Mouse (Mus musculus) midbrain, embryonic 15.5 days (tissue): ENCODE data around the gene Dlx5. TPM values are rescaled to one million over a fixed set of nuclear protein-coding genes. Genes with fewer than 3 reads are reported as not detected.

Experiments
- ATAC-seq: fragments of 200-750 bp; cut with Nextera tagmentation; replicated peaks from 2 replicates; pipeline ENCODE4 v1.8.0; 2017; ENCODE audit warnings: moderate TSS enrichment
- H3K27ac ChIP-seq: fragments of 300-500 bp; sonication (generic); 2 replicates; pipeline ENCODE4 v1.5.1; 2015; ENCODE audit warnings: mild to moderate bottlenecking, inconsistent platforms
- H3K27me3 ChIP-seq: fragments of 300-500 bp; sonication (generic); replicated peaks from 2 replicates; pipeline ENCODE4 v1.6.1; 2015; ENCODE audit warnings: inconsistent platforms
- H3K36me3 ChIP-seq: fragments of 300-500 bp; sonication (generic); replicated peaks from 2 replicates; pipeline ENCODE4 v1.6.1; 2015; ENCODE audit warnings: inconsistent platforms
- H3K4me1 ChIP-seq: fragments of 300-500 bp; sonication (generic); 2 replicates; pipeline ENCODE4 v1.6.1; 2015; ENCODE audit warnings: inconsistent platforms
- H3K4me2 ChIP-seq: fragments of 300-500 bp; sonication (generic); 2 replicates; pipeline ENCODE4 v1.6.1; 2015; ENCODE audit warnings: inconsistent platforms, mild to moderate bottlenecking, moderate library complexity
- H3K4me3 ChIP-seq: fragments of 300-500 bp; sonication (generic); 2 replicates; pipeline ENCODE4 v1.5.1; 2015; ENCODE audit warnings: mild to moderate bottlenecking, inconsistent platforms
- H3K9ac ChIP-seq: fragments of 300-500 bp; sonication (generic); 2 replicates; pipeline ENCODE4 v1.6.1; 2015; ENCODE audit warnings: mild to moderate bottlenecking, inconsistent platforms
- H3K9me3 ChIP-seq: fragments of 300-500 bp; sonication (generic); 2 replicates; pipeline ENCODE4 v1.6.1; 2016; ENCODE audit warnings: inconsistent platforms
- WGBS: fragments of 180-500 bp; shearing (Covaris S2); methylation state at CpG from one replicate; pipeline ENCODE4 v1.1.7; 2015; ENCODE audit warnings: mixed read lengths; 5-methylcytosine and 5-hydroxymethylcytosine counted together
- polyA plus RNA-seq: library from polyadenylated mRNA; unstranded; fragments of >200 nt; fragmentation: Nextera tagmentation; extraction: Ambion mirVana; gene quantifications from 2 replicates; pipeline ENCODE4 v1.2.1, GENCODE M21; 2015

Gene Dlx5
- polyA plus RNA-seq, 1 experiment from 2014 or later, result 19.0 TPM

DNA sequence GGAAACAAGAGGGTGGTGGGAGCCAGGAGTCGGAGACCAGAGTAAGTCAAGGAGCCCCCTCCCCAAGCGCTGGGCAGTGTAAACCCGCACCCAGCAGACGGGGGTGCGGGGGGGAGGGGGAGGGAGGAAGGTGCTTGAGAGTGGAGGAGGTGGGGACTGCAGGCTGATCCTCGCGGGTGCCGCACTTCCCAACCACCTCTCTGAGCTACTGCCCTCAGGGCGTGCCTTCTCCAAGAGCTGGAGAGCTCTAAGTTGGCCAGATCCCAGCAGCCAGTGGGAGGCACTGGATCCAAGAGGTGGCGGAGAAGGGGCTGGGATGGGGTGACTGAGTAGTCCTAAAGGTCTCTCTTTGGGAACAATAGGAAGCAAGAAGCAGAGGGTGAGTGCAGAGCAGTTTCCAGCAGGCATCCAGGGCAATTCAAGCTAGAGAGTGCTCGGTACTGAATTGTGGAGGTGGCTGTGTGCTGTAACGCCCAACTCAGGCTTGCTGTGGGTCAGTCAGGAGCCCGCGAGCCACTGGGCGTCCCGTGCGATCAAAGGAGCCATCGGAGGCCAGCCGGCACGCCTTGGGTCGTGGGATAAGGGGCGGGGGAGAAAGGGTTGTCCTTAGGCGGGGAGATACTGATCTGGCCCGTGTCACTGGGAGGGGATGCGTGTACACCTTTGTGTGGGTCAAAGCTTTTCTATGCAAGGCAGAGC, 7.7 kb downstream of the Dlx5 start:
- H3K4me1 ChIP-seq, result no peaks in the 10 kb centered on the region
- H3K4me2 ChIP-seq, result peak overlapping the region; percentile 24
- 0% methylated on average over 23 of the region's 25 CpGs for WGBS
- H3K36me3 ChIP-seq, result no peaks in the 10 kb centered on the region
- no peak overlapping the region for H3K9ac ChIP-seq
- 0 out of 2 replicates have a peak overlapping the region, but pooled peaks have one; percentile 5 for H3K4me3 ChIP-seq
- peak; percentile 14 for ATAC-seq
- no peaks in the 10 kb centered on the region for H3K9me3 ChIP-seq
- H3K27me3 ChIP-seq, result peaks cover 93% of the 10 kb centered on the region
- H3K27ac ChIP-seq, result peak overlapping the region; percentile 59; the same call in 1 of the 2 replicates

DNA sequence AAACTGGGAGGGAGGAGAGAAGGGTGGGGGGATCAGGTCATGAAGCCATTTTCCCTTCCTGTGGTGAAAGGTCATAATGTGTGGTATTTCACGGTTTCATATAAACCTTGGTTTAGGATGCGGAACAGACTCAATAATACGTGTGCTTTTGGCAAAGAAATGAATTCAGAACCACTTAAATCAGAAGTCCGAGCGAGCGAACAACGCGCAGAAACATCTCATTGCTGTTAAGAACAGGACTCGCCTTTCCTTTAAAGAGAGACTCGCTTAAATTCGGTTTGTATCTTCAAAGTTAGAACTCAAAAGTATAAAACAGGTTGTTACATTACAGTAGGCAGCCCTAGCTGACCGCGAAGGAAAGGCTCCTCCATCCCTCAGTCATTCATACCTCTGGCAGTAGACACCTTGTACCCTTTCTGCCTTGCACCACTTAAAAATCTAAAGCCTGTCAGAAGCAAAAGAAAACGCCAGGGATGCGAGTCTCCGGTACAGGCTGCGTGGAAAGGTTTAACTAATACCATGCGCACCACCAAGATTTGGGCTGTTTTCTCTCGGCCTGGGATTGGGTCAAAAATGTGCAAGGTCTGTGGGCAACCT, 8.3 kb downstream of the Dlx5 start:
- Histone ChIP-seq H3K27ac (no peak overlapping the region; the same call in 1 of the 2 replicates), H3K4me3 (no peak overlapping the region), H3K4me1 (no peaks in the 10 kb centered on the region), H3K36me3 (no peaks in the 10 kb centered on the region), H3K4me2 (peak overlapping the region; percentile 24; the same call in 1 of the 2 replicates), H3K27me3 (peaks cover 93% of the 10 kb centered on the region), H3K9ac (no peak overlapping the region), H3K9me3 (no peaks in the 10 kb centered on the region)
- under 1% methylated on average over 19 of the region's 19 CpGs for WGBS
- ATAC-seq, result no peak

DNA sequence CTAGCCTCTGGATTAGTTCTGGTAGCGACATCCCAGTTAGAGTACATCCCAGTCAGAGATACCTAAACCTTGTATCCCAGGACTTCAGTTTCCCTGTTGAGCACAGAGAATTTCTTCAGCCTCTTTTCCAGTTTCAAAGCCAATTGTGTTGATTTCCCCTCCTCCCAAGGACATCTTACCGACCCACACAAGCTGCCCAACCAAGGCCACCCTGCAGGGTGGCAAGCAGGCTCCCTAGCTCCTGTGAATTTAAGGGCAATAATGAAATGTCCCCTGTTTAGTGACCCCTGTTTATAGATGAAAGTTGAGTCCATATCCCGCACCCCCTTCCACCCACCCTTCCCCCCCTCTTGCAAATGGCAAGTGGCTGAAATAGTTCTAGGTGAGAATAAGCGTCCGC, 9.0 kb downstream of the Dlx5 start:
- H3K36me3 ChIP-seq, result no peaks in the 10 kb centered on the region
- no peak overlapping the region for H3K4me2 ChIP-seq
- no peak for ATAC-seq
- H3K9me3 ChIP-seq, result no peaks in the 10 kb centered on the region
- no peak overlapping the region for H3K4me3 ChIP-seq
- 2% methylated on average over 5 of the region's 5 CpGs for WGBS
- no peaks in the 10 kb centered on the region for H3K4me1 ChIP-seq
- no peak overlapping the region for H3K9ac ChIP-seq
- H3K27me3 ChIP-seq, result peaks cover 92% of the 10 kb centered on the region
- no peak overlapping the region for H3K27ac ChIP-seq

DNA sequence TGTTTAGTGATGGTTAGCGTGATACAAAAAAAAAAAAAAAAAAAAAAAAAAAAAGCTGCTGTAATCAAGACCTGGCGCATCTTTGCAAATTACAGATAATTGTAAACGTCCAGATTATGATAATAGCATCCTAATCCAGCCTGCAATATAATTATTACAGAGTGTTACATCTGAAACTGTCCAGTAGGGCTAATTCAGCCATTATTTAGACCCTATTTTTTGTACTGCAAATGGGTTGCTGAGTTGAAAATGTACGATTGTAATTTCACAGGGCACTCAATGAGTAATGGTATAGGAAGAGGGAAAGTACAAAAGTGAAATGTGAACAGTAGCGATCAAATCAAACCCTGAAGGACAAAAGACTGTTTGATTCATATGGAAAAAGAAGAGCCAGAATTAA, 10.2 kb downstream of the Dlx5 start:
- no peaks in the 10 kb centered on the region for H3K9me3 ChIP-seq
- H3K4me1 ChIP-seq, result no peaks in the 10 kb centered on the region
- H3K27me3 ChIP-seq, result peaks cover 85% of the 10 kb centered on the region
- no peaks in the 10 kb centered on the region for H3K36me3 ChIP-seq
- H3K27ac ChIP-seq, result no peak overlapping the region
- no peak overlapping the region for H3K4me2 ChIP-seq
- ATAC-seq, result no peak
- no peak overlapping the region for H3K9ac ChIP-seq
- WGBS, result 4% methylated on average over 5 of the region's 5 CpGs
- H3K4me3 ChIP-seq, result no peak overlapping the region

DNA sequence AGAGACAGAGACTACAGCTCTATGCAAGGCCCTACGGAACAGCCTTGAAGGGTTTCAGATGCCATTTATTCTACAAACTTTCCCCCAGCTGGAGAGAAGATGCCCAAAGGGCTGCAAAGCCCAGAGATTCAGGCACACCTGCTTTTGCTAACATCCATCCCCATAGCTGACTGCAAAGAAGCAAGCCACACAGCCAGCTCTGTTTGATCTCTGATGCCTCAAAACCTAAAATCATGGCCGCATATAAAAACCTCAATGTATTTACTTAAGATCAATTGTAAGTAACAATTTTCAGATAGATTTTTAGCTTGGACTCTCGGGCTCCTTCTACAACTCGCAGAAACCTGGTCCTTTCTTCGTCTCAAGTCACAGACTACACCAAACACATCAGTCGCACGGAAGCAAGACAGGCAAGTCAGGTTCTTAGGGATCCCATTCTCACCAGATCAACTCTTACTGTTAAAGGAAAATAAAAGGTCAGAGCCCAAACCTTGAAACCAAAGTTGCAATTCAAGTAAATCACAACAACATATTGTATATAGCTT, 10.9 kb downstream of the Dlx5 start:
- WGBS, result 1% methylated on average over 7 of the region's 7 CpGs
- ATAC-seq, result no peak
- H3K9ac ChIP-seq, result no peak overlapping the region
- no peak overlapping the region for H3K4me2 ChIP-seq
- 0 out of 2 replicates have a peak overlapping the region, but pooled peaks have one; percentile 4 for H3K4me3 ChIP-seq
- no peaks in the 10 kb centered on the region for H3K9me3 ChIP-seq
- peaks cover 84% of the 10 kb centered on the region for H3K27me3 ChIP-seq
- no peak overlapping the region; the same call in 1 of the 2 replicates for H3K27ac ChIP-seq
- H3K4me1 ChIP-seq, result no peaks in the 10 kb centered on the region
- no peaks in the 10 kb centered on the region for H3K36me3 ChIP-seq

DNA sequence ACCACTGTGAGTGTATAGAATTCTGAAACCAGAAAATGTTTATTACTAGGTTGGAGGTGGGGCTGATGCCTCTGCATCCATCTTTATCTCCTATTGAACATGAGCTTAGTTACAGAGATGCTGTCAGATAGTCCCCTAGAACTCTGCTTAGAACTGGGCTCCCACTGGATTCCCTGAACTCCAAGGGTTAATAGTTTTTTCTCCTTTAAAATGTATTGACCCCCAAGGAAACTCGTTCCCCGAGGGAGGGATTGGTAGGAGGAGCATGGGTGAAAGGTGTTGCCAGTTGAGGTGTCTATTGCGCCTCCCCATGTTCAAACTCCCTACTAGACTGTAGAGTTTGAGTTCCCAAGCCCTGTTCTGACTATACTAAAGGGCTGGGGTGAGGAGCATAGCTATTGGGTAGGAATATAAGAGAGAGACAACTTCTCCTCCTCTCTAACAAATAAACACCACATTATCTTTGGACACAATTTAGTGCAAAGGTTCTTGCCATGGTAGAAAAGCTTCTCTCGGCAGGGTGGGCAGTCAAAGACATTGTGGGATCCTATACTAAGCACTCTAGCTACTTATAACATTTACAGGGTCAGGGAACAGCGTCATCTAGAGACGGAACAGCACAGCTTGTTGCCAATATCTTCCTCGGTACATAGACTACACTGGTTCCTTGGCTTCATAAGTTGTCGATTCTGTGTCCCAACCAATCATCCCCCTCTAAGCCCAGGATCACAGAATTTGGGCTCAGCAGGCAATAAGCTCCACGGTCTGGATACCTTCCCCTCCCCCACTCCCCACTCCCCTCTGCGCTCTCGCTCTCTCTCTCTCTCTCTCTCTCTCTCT, 11.7 kb downstream of the Dlx5 start:
- no peaks in the 10 kb centered on the region for H3K9me3 ChIP-seq
- H3K4me1 ChIP-seq, result no peaks in the 10 kb centered on the region
- H3K27me3 ChIP-seq, result peaks cover 84% of the 10 kb centered on the region
- no peak overlapping the region for H3K9ac ChIP-seq
- H3K4me2 ChIP-seq, result no peak overlapping the region
- 0% methylated on average over 11 of the region's 11 CpGs for WGBS
- 0 out of 2 replicates have a peak overlapping the region, but pooled peaks have one; percentile 1 for H3K4me3 ChIP-seq
- H3K36me3 ChIP-seq, result no peaks in the 10 kb centered on the region
- no peak; the same call in 1 of the 2 replicates for ATAC-seq
- H3K27ac ChIP-seq, result 0 out of 2 replicates have a peak overlapping the region, but pooled peaks have one; percentile 15

DNA sequence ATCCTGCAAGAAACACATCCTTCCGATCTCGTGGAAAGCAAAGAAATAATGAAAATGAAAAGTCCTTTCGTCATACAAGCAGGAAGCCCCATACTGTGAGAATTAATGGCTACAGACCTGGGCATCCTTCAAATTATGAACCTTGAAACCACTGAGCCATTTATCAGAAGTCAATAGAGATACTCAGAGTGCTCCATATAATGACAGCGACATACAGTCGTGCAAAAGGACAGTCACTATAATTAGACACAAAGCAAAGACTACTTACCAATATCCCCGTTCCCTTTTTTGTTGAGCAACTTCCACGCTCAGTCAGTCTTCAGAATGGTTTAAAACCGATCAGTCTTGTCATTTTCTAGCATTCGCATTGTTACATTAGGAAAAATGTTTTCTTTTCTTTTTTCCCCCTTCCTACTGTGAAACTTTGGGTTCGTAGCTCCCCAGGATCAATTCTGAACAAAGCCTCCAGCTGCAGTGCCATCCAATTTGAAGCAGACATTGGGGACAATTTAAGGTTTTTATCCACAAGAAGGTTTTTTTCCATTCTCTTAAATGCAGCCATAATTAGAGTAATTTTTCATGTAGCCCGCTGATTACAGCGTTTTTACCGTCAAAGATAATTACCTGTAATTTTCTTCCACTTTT, 12.7 kb downstream of the Dlx5 start:
- no peak overlapping the region for H3K4me3 ChIP-seq
- H3K36me3 ChIP-seq, result no peaks in the 10 kb centered on the region
- H3K9me3 ChIP-seq, result no peaks in the 10 kb centered on the region
- H3K27ac ChIP-seq, result no peak overlapping the region
- ATAC-seq, result no peak
- peaks cover 84% of the 10 kb centered on the region for H3K27me3 ChIP-seq
- no peak overlapping the region for H3K9ac ChIP-seq
- H3K4me2 ChIP-seq, result no peak overlapping the region
- 3% methylated on average over 13 of the region's 13 CpGs for WGBS
- no peaks in the 10 kb centered on the region for H3K4me1 ChIP-seq

DNA sequence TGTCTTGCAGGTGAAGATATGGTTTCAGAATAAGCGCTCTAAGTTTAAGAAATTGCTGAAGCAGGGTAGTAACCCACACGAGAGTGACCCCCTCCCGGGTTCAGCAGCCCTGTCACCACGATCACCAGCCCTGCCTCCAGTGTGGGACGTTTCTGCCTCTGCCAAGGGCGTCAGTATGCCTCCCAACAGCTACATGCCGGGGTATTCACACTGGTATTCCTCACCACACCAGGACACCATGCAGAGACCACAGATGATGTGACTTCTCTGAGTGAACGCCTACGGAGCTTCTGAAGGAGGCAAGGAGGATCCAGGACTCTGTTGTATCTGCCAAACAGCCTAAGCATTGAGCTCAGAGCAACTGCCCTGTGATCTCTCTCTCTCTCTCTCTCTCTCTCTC, 14.9 kb downstream of the Dlx5 start:
- peak overlapping the region; percentile 12; the same call in 1 of the 2 replicates for H3K4me2 ChIP-seq

DNA sequence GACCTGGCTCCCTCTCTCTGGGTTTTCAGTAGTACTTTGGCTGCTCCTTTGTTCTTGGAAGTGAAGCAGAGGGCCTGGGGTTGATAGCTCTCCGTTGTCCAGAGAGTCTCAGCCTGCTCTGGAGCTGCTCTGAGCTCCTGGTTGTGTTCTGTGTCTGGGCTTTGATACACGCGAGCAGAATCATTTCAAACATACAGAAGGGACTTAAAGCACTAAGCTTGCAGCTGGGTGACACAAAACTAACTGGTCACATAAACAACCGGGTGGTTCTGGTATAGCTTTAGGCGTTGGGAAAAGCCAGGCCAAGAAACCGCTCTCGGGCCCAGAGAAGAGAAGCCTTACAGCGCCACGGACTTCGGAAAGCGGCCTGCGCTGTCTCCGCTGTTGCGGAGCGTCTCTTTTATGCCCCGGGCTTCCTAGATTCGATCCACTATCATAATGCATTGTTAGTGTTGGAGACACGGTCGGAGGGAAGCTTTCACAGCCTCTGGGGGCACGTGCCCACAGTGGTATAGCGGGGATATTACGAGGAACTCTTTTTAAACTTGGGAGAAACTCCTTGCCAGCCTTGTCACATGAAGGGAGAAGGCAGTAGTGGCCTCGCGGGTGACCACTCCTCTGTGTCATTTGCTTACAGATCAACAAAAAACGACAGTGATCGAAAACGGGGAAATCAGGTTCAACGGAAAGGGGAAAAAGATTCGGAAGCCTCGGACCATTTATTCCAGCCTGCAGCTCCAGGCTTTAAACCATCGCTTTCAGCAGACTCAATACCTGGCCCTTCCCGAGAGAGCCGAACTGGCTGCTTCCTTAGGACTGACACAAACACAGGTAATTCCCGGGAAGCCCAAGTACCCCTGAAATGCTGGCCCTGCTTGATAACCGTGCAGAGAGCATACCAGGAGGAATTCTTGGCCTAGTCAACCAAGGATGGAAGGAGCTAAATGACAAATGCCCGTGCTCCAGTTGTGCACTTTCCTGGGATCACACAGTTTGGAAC, 17.1 kb downstream of the Dlx5 start:
- H3K27ac ChIP-seq, result peak overlapping the region; percentile 66
- peak overlapping the region; percentile 55 for H3K4me2 ChIP-seq
- WGBS, result 1% methylated on average over 36 of the region's 36 CpGs
- H3K9me3 ChIP-seq, result no peaks in the 10 kb centered on the region
- H3K4me3 ChIP-seq, result peak overlapping the region; percentile 39
- H3K36me3 ChIP-seq, result no peaks in the 10 kb centered on the region
- 0 out of 2 replicates have a peak overlapping the region, but pooled peaks have one; percentile 1 for H3K9ac ChIP-seq
- H3K27me3 ChIP-seq, result peaks cover 74% of the 10 kb centered on the region
- H3K4me1 ChIP-seq, result peaks cover 25% of the 10 kb centered on the region
- ATAC-seq, result no peak

More for the DNA sequence above, 14.9 kb downstream of the Dlx5 start:
- Histone ChIP-seq H3K27ac (no peak overlapping the region), H3K9me3 (no peaks in the 10 kb centered on the region), H3K36me3 (no peaks in the 10 kb centered on the region), H3K27me3 (peaks cover 83% of the 10 kb centered on the region), H3K9ac (no peak overlapping the region), H3K4me3 (peak overlapping the region; percentile 17; the same call in 1 of the 2 replicates), H3K4me1 (peaks cover 17% of the 10 kb centered on the region)
- ATAC-seq, result no peak
- WGBS, result 3% methylated on average over 9 of the region's 9 CpGs

DNA sequence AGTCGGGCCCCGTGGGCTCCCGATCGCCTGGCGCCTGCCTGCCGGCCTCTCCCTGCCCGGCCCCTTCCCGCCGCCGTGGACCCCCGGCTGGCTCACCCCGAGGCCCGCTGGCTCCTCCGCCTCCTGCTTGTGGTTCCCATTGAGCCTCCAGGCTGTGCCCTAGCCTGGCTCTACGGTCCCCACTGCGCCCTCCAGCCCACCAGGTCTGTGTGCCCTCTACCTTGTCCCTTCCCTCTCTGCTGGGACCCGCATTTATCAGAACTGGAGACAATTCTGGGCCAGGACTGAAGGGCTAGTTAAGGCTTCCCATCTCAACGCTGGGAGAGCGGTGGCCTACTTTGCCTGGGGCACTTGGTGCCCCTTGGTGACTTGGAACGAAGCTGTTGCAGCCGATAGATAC, 17.9 kb downstream of the Dlx5 start:
- Histone ChIP-seq H3K4me2 (peak overlapping the region; percentile 55), H3K9me3 (no peaks in the 10 kb centered on the region), H3K36me3 (no peaks in the 10 kb centered on the region), H3K9ac (0 out of 2 replicates have a peak overlapping the region, but pooled peaks have one; percentile 27), H3K4me1 (peaks cover 25% of the 10 kb centered on the region), H3K27me3 (peaks cover 72% of the 10 kb centered on the region), H3K4me3 (peak overlapping the region; percentile 39), H3K27ac (peak overlapping the region; percentile 66)
- 1% methylated on average over 21 of the region's 21 CpGs for WGBS
- ATAC-seq, result peak; percentile 31
